Mouse (Mus musculus) thymus, postnatal 10 days (tissue): ENCODE data around the gene Cacna1d.

Experiments
- DNase-seq, 2 experiments: peaks; one replicate each; pipeline ENCODE4 v3.0.0; 2021; ENCODE audit warnings: low spot score in 2 of 2

Gene Cacna1d

GRCm38 (mm10) chr14:30330416-30331181, 160.7 kb downstream of the Cacna1d start:
- DNase-seq, result no peak

- no peak for DNase-seq
Measured at GRCm38 (mm10) chr14:30329109-30329508, 162.1 kb downstream of the Cacna1d start.

GRCm38 (mm10) chr14:30327452-30327851, 163.8 kb downstream of the Cacna1d start:
- DNase-seq, result no peak

- DNase-seq, result no peak
Measured at GRCm38 (mm10) chr14:30327051-30327450, 164.2 kb downstream of the Cacna1d start.

- no peak for DNase-seq
Measured at GRCm38 (mm10) chr14:30326226-30326625, 165.0 kb downstream of the Cacna1d start.

- no peak for DNase-seq
Measured at GRCm38 (mm10) chr14:30324994-30325393, 166.3 kb downstream of the Cacna1d start.

GRCm38 (mm10) chr14:30318715-30319437, 172.4 kb downstream of the Cacna1d start:
- DNase-seq, result no peak

GRCm38 (mm10) chr14:30318293-30318692, 173.0 kb downstream of the Cacna1d start:
- DNase-seq, result no peak

- DNase-seq, result no peak
Measured at GRCm38 (mm10) chr14:30317616-30318015, 173.6 kb downstream of the Cacna1d start.

- no peak for DNase-seq
Measured at GRCm38 (mm10) chr14:30311206-30311889, 179.9 kb downstream of the Cacna1d start.

- DNase-seq, result no peak
Measured at GRCm38 (mm10) chr14:30310236-30310635, 181.0 kb downstream of the Cacna1d start.

- no peak for DNase-seq
Measured at GRCm38 (mm10) chr14:30306221-30306620, 185.0 kb downstream of the Cacna1d start.

- no peak for DNase-seq
Measured at GRCm38 (mm10) chr14:30299946-30300345, 191.3 kb downstream of the Cacna1d start.

GRCm38 (mm10) chr14:30297492-30297891, 193.8 kb downstream of the Cacna1d start:
- DNase-seq, result no peak

GRCm38 (mm10) chr14:30292135-30292463, 199.2 kb downstream of the Cacna1d start:
- no peak for DNase-seq

- DNase-seq, result peak; percentile 67 to 78
Measured at GRCm38 (mm10) chr14:30291389-30292134, 199.7 kb downstream of the Cacna1d start.

GRCm38 (mm10) chr14:30284446-30284845, 206.8 kb downstream of the Cacna1d start:
- no peak for DNase-seq

GRCm38 (mm10) chr14:30284022-30284421, 207.2 kb downstream of the Cacna1d start:
- DNase-seq, result no peak

- DNase-seq, result no peak
Measured at GRCm38 (mm10) chr14:30275572-30275971, 215.7 kb downstream of the Cacna1d start.

GRCm38 (mm10) chr14:30272976-30273375, 218.3 kb downstream of the Cacna1d start:
- peak; percentile 74 to 84 for DNase-seq

- no peak for DNase-seq
Measured at GRCm38 (mm10) chr14:30272523-30272922, 218.7 kb downstream of the Cacna1d start.

GRCm38 (mm10) chr14:30271856-30272255, 219.4 kb downstream of the Cacna1d start:
- peak in 1 of 2 experiments; percentile 2 for DNase-seq
